In the genomic region with DNA sequence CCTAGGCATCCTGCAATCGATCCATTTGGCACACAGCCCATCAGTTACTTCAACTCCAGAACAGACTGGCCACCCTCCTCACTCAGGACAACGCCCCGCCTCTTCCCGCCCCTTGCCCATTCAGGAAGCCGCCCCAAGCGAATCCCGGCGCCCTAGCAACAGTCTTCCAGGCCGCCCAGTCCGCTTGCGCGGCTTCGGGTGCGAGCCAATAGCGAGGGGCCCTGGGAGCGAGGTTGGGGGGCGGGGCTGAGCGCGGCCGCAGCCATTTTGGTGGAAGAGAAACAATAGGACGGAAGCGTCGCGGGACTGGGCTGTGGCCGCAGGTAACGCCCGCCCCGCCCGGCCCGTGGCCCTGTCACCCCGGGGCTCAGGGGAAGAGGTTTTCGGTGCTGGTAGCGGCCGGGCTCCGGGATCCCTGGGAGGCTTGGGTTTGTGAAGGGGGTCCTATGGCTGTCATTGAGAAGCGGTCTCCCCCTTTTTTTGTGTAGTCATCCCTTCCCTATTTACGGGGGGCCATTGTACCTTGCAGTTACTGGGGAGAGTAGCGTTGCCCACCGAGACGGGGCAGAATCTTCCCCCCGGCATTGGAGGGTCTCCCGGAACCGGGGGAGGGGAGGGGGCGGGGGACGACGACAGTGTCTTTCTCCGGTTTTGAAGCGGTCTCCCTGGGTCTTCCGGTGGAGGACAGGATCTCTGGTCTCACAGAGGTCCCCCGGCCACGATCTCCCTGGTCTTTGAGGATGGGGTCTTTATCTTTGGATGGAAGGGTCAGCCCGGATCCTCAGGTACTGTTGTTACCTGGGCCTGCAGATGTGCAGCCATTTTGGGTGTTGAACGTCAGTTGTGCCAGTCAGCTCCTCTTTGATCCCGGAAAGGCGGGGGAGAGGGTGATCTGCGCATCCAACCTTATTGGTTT, we compare ENCODE assay signal across 8 mouse cellular contexts. TPM values are rescaled to one million over a fixed set of nuclear protein-coding genes. Genes with fewer than 3 reads are reported as not detected.
DNase-seq lines count a peak whose midpoint lies in the region; ATAC-seq and TF ChIP-seq lines count a peak whose summit lies in the region.

A gene (plus strand): TSS at position 249 of the 916 bp plus-strand sequence.

- under 1% methylated on average over 56 of the region's 56 CpGs for WGBS in forebrain, embryonic 14.5 days
- under 1% methylated on average over 55 of the region's 56 CpGs for WGBS in neural tube, embryonic 15.5 days

- TF ChIP-seq POLR2A in ES-Bruce4 (IDR thresholded peaks at IDR 0.05; ENCODE audit: insufficient read depth, low read length): peak; percentile 59

- TF ChIP-seq EP300 in ES-Bruce4 (IDR thresholded peaks at IDR 0.05; ENCODE audit: insufficient read depth, low read depth, low read length): no peak

- TF ChIP-seq CTCF in ES-Bruce4 (IDR thresholded peaks at IDR 0.05; ENCODE audit: low read depth, low read length): no peak

- H3K27ac ChIP-seq in ES-Bruce4 (ENCODE audit: insufficient read depth, low read length): peak within 1 kb of the TSS; percentile 53
- H3K27ac ChIP-seq in forebrain, embryonic 14.5 days (ENCODE audit: low read depth, low read length): peak within 1 kb of the TSS; percentile 94
- H3K27ac ChIP-seq in neural tube, embryonic 15.5 days (replicated peaks): peak within 1 kb of the TSS; percentile 97

- peak; percentile 92 for ATAC-seq in cerebellum, adult (ENCODE audit: insufficient number of reproducible peaks, low FRiP score, low TSS enrichment)
- ATAC-seq in forebrain, embryonic 14.5 days: peak; percentile 98
- ATAC-seq in neural tube, embryonic 15.5 days (ENCODE audit: low FRiP score): peak; percentile 98

- H3K9ac ChIP-seq in ES-Bruce4 (ENCODE audit: low read depth, poor library complexity, severe bottlenecking): peak within 1 kb of the TSS; percentile 96
- H3K9ac ChIP-seq in forebrain, embryonic 14.5 days (ENCODE audit: low read length): peak within 1 kb of the TSS; percentile 99
- H3K9ac ChIP-seq in neural tube, embryonic 15.5 days (replicated peaks): peak within 1 kb of the TSS; percentile 98

- no peaks in the 10 kb centered on the region for H3K27me3 ChIP-seq in ES-Bruce4 (ENCODE audit: control insufficient read depth, insufficient read depth, low read length, poor library complexity, severe bottlenecking)
- no peaks in the 10 kb centered on the region for H3K27me3 ChIP-seq in forebrain, embryonic 14.5 days (replicated peaks; ENCODE audit: control insufficient read depth, insufficient read depth, low read length)
- H3K27me3 ChIP-seq in neural tube, embryonic 15.5 days (replicated peaks): no peaks in the 10 kb centered on the region

- intact Hi-C loops in heart, postnatal 14 days (cut with DNase I): no loop called here

- peak within 1 kb of the TSS; percentile 100 for H3K4me3 ChIP-seq in ES-Bruce4 (ENCODE audit: low read depth, low read length)
- H3K4me3 ChIP-seq in forebrain, embryonic 14.5 days (ENCODE audit: low read depth, low read length): peak within 1 kb of the TSS; percentile 89
- H3K4me3 ChIP-seq in neural tube, embryonic 15.5 days (replicated peaks): peak within 1 kb of the TSS; percentile 86

- H3K4me2 ChIP-seq in forebrain, embryonic 14.5 days (ENCODE audit: low read length): peak within 1 kb of the TSS; percentile 79
- peak within 1 kb of the TSS; percentile 71 for H3K4me2 ChIP-seq in neural tube, embryonic 15.5 days

- DNase-seq in forebrain, embryonic 14.5 days (ENCODE audit: low spot score): peak; percentile 98
- DNase-seq in heart, postnatal 14 days: peak; percentile 96 to 97
- DNase-seq in layer of hippocampus, adult 11-12 months (ENCODE audit: low spot score): peak; percentile 96
- DNase-seq in lung, adult 18-20 months: peak; percentile 96 to 98
- peak; percentile 98 for DNase-seq in testis, postnatal 14 days (ENCODE audit: low spot score)

- H3K9me3 ChIP-seq in ES-Bruce4 (replicated peaks; ENCODE audit: control insufficient read depth, insufficient read depth, low read length, poor library complexity, severe bottlenecking): no peaks in the 10 kb centered on the region
- H3K9me3 ChIP-seq in forebrain, embryonic 14.5 days (replicated peaks; ENCODE audit: control insufficient read depth, low read length): no peaks in the 10 kb centered on the region
- H3K9me3 ChIP-seq in neural tube, embryonic 15.5 days (replicated peaks): no peaks in the 10 kb centered on the region

- 0 out of 2 replicates have a peak, but pooled peaks cover 3% of the 10 kb centered on the region for H3K36me3 ChIP-seq in ES-Bruce4 (ENCODE audit: control insufficient read depth, insufficient read depth, low read length, poor library complexity, severe bottlenecking)
- H3K36me3 ChIP-seq in forebrain, embryonic 14.5 days (ENCODE audit: control insufficient read depth, insufficient read depth, low read length): peaks cover 16% of the 10 kb centered on the region; the same call in 1 of the 2 replicates
- no peaks in the 10 kb centered on the region for H3K36me3 ChIP-seq in neural tube, embryonic 15.5 days

- peaks cover 5% of the 10 kb centered on the region for H3K4me1 ChIP-seq in ES-Bruce4 (ENCODE audit: control insufficient read depth, insufficient read depth, low read length)
- H3K4me1 ChIP-seq in forebrain, embryonic 14.5 days (ENCODE audit: control insufficient read depth, insufficient read depth, low read length): peaks cover 35% of the 10 kb centered on the region
- H3K4me1 ChIP-seq in neural tube, embryonic 15.5 days: peaks cover 51% of the 10 kb centered on the region

RNA-seq across cellular contexts. Expression of the gene that starts here (rescaled TPM):
- polyA plus RNA-seq in ES-Bruce4 (2011; ENCODE audit: insufficient read depth, insufficient read length, low read depth, missing spikeins): 37.4 and 39.5 TPM in 2 replicates
- 217 and 221 TPM in 2 replicates for polyA plus RNA-seq in forebrain, embryonic 14.5 days (2014; fragmentation: Nextera tagmentation; extraction: Ambion mirVana)
- total RNA-seq in heart, postnatal 14 days (2021): 10 to 100 TPM; 30.7 to 31.8 TPM
- polyA plus RNA-seq in neural tube, embryonic 15.5 days (2015; fragmentation: Nextera tagmentation; extraction: Ambion mirVana): 187 and 210 TPM in 2 replicates

Comparison
In these comparisons a context has a peak if more than half of its experiments do, and no peak if none do; other contexts are left out.
1. Peak in every context shown above with its lines: DNase-seq, ATAC-seq, H3K4me3 ChIP-seq and H3K27ac ChIP-seq.